Comparison of ENCODE assay signal across 8 mouse cellular contexts in genomic region chr9:44604779-44605615, GRCm38 (mm10). TPM values are rescaled to one million over a fixed set of nuclear protein-coding genes. Genes with fewer than 3 reads are reported as not detected.
A peak's percentile ranks its signal among the peaks of the same experiment; 100 is the strongest.
DNase-seq lines count a peak whose midpoint lies in the region; ATAC-seq lines count a peak whose summit lies in the region.

Ddx6 (plus strand) TSS chr9:44604892.

- no peaks in the 10 kb centered on the region for H3K27me3 ChIP-seq in hindbrain, embryonic 11.5 days (ENCODE audit: control insufficient read depth, insufficient read depth, low read length)

- peak within 1 kb of the TSS; percentile 100 for H3K9ac ChIP-seq in hindbrain, embryonic 11.5 days (ENCODE audit: low read depth, low read length)

- WGBS in hindbrain, embryonic 11.5 days, result under 1% methylated on average over 57 of the region's 80 CpGs

- H3K9me3 ChIP-seq in hindbrain, embryonic 11.5 days (ENCODE audit: control insufficient read depth, low read length), result no peaks in the 10 kb centered on the region

- DNase-seq in Muller cell, postnatal 12 days (ENCODE audit: inconsistent ontology term), result peak; percentile 81
- DNase-seq in cerebellum, adult 9-11 months, result peak; percentile 80
- peak; percentile 56 to 75 for DNase-seq in frontal cortex, postnatal 10 days (ENCODE audit: low spot score in 2 of 2)
- peak; percentile 85 for DNase-seq in hindbrain, embryonic 11.5 days (ENCODE audit: low spot score)
- DNase-seq in layer of hippocampus, postnatal 10 days (ENCODE audit: low spot score in 2 of 2), result peak; percentile 76 to 81
- peak; percentile 85 for DNase-seq in lung, postnatal 10 days
- DNase-seq in ovary, postnatal 14 days (ENCODE audit: low spot score), result peak; percentile 70
- peak; percentile 76 for DNase-seq in thymus, postnatal 25 days

- H3K36me3 ChIP-seq in hindbrain, embryonic 11.5 days (ENCODE audit: control insufficient read depth, insufficient read depth, low read length), result no peaks in the 10 kb centered on the region

- ATAC-seq in hindbrain, embryonic 11.5 days (ENCODE audit: low FRiP score), result peak; percentile 73

- H3K4me1 ChIP-seq in hindbrain, embryonic 11.5 days (replicated peaks; ENCODE audit: control insufficient read depth, insufficient read depth, low read length), result peaks cover 4% of the 10 kb centered on the region; the same call in 1 of the 2 replicates

- H3K4me3 ChIP-seq in hindbrain, embryonic 11.5 days (ENCODE audit: low read depth, low read length), result peak within 1 kb of the TSS; percentile 99

- peak within 1 kb of the TSS; percentile 69 for H3K4me2 ChIP-seq in hindbrain, embryonic 11.5 days (replicated peaks; ENCODE audit: low read depth, low read length)

- H3K27ac ChIP-seq in hindbrain, embryonic 11.5 days (ENCODE audit: low read depth, low read length), result peak within 1 kb of the TSS; percentile 100

RNA-seq across cellular contexts. Expression of gene Ddx6, which starts in this region (rescaled TPM):
- 16.0 and 32.7 TPM in 2 replicates for polyA plus RNA-seq in hindbrain, embryonic 11.5 days (2014; fragmentation: Nextera tagmentation; extraction: Ambion mirVana)
- total RNA-seq in layer of hippocampus, postnatal 10 days (2021), result 100 to 1,000 TPM; 112 to 113 TPM

Comparison
In these comparisons a context has a peak if more than half of its experiments do, and no peak if none do; other contexts are left out.
1. Peak in every context shown above with its lines: DNase-seq, ATAC-seq, H3K4me3 ChIP-seq and H3K27ac ChIP-seq.